Mouse (Mus musculus) intestine, embryonic 14.5 days (tissue): ENCODE data around the gene Txlnb. TPM values are rescaled to one million over a fixed set of nuclear protein-coding genes. Genes with fewer than 3 reads are reported as not detected.
A peak's percentile ranks its signal among the peaks of the same experiment; 100 is the strongest.

Source experiments
- ATAC-seq: fragments of 200-750 bp; cut with Nextera tagmentation; replicated peaks from 2 replicates; pipeline ENCODE4 v1.8.0; 2017; ENCODE audit warnings: low read depth, moderate number of reproducible peaks, moderate TSS enrichment, moderate library complexity; ENCODE audit not compliant: low FRiP score, low TSS enrichment
- DNase-seq: peaks from one replicate; pipeline ENCODE4 v3.0.0-alpha.2; 2018; ENCODE audit warnings: low spot score
- H3K27ac ChIP-seq: fragments of 300-500 bp; sonication (generic); 2 replicates; pipeline ENCODE4 v1.5.1; 2014; ENCODE audit warnings: low read depth, mild to moderate bottlenecking, control low read depth
- H3K27me3 ChIP-seq: fragments of 300-500 bp; sonication (generic); replicated peaks from 2 replicates; pipeline ENCODE4 v1.6.1; 2014; ENCODE audit warnings: low read length, control low read depth; ENCODE audit not compliant: control insufficient read depth, insufficient read depth
- H3K36me3 ChIP-seq: fragments of 300-500 bp; sonication (generic); 2 replicates; pipeline ENCODE4 v1.6.1; 2014; ENCODE audit warnings: low read length, control low read depth; ENCODE audit not compliant: control insufficient read depth, insufficient read depth
- H3K4me1 ChIP-seq: fragments of 300-500 bp; sonication (generic); replicated peaks from 2 replicates; pipeline ENCODE4 v1.6.1; 2014; ENCODE audit warnings: low read length, control low read depth, mixed read lengths; ENCODE audit not compliant: control insufficient read depth, insufficient read depth
- H3K4me2 ChIP-seq: fragments of 300-500 bp; sonication (generic); 2 replicates; pipeline ENCODE4 v1.6.1; 2014; ENCODE audit warnings: low read length
- H3K4me3 ChIP-seq: fragments of 300-500 bp; sonication (generic); 2 replicates; pipeline ENCODE4 v1.5.1; 2014; ENCODE audit warnings: low read depth, low read length, control low read depth, mixed read lengths
- H3K9ac ChIP-seq: fragments of 300-500 bp; sonication (generic); 2 replicates; pipeline ENCODE4 v1.6.1; 2014; ENCODE audit warnings: mild to moderate bottlenecking, low read length
- H3K9me3 ChIP-seq: fragments of 300-500 bp; sonication (generic); 2 replicates; pipeline ENCODE4 v1.6.1; 2016; ENCODE audit warnings: low read length, control low read depth; ENCODE audit not compliant: control insufficient read depth
- WGBS: fragments of 180-500 bp; shearing (Covaris S2); extraction: QIAGEN DNeasy Blood & Tissue Kit; methylation state at CpG from one replicate; pipeline ENCODE4 v1.1.7; 2014; 5-methylcytosine and 5-hydroxymethylcytosine counted together
- polyA plus RNA-seq: library from polyadenylated mRNA; unstranded; fragments of >200 nt; fragmentation: Nextera tagmentation; extraction: Ambion mirVana; gene quantifications from 2 replicates; pipeline ENCODE4 v1.2.1, GENCODE M21; 2014

Gene Txlnb
- polyA plus RNA-seq, 1 experiment from 2014 or later = 0.38 TPM

DNA sequence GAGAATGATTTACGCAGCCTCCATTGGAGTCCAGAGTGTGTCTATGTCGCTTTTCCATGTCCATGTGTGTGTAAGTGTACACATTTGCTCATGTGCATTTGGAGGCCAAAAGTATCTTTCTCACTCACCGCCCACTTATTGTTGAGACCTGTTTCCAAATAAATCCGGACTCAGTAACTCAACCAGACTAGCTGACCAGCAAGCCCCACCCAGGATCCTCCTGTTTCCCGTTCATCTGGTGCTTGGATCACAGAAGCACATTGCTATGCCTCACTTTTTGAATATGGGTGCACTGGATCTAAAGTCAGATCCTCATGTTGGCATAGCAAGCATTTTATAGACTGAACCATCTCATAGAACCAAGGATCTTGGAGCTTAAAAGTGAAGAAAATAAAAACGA lies 39.0 kb downstream of the Txlnb start:
- Histone ChIP-seq H3K9ac (no peak overlapping the region), H3K4me2 (no peak overlapping the region), H3K36me3 (no peaks in the 10 kb centered on the region), H3K4me1 (no peaks in the 10 kb centered on the region), H3K4me3 (no peak overlapping the region), H3K9me3 (no peaks in the 10 kb centered on the region), H3K27ac (no peak overlapping the region), H3K27me3 (no peaks in the 10 kb centered on the region)
- 83% methylated on average over 6 of the region's 6 CpGs for WGBS
- ATAC-seq = no peak
- no peak for DNase-seq

DNA sequence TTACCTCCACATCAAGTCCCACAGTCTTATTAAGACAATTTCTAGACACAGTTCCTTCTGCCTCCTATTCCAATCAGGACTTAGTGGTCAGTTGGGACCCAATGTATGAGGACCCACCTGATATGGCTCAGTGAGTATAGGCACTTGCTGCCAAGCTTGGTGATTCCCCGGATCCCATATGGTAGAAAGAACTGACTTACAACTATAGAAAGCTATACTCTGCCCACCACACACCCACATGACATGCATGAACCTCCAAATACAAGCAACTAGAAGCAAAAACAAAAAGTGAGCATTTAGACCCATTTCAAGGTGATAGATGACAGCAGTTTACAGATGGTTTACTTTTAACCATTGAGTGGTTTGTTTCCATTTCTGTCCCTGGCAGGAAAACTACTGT lies 40.2 kb downstream of the Txlnb start:
- Histone ChIP-seq H3K27me3 (no peaks in the 10 kb centered on the region), H3K4me2 (no peak overlapping the region), H3K9ac (no peak overlapping the region), H3K9me3 (no peaks in the 10 kb centered on the region), H3K36me3 (no peaks in the 10 kb centered on the region), H3K4me3 (no peak overlapping the region), H3K27ac (no peak overlapping the region), H3K4me1 (no peaks in the 10 kb centered on the region)
- DNase-seq (no peak), ATAC-seq (no peak)
- WGBS = 92% methylated on average over 1 of the region's 1 CpGs

DNA sequence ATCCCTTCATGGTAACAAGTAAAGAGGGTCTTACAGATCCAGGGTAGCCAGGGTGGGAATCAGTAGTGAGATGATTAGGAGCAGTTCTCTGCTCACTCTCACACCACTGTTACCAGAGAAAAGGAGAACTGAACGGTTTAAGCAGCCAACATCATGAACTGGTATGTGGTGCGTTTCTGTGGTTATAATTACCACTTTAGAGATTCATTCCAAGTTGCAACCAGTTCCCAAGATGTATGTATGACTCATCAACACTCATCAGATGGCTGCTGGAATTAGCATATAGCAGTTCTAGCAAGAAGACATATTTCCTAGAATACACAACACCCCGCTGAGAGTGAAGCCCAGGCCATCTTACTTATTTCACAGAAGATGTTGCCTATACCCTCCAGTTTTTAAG lies 46.0 kb downstream of the Txlnb start:
- no peaks in the 10 kb centered on the region for H3K9me3 ChIP-seq
- H3K9ac ChIP-seq = no peak overlapping the region
- H3K36me3 ChIP-seq = no peaks in the 10 kb centered on the region
- no peak overlapping the region for H3K27ac ChIP-seq
- H3K4me1 ChIP-seq = no peaks in the 10 kb centered on the region
- no peak overlapping the region for H3K4me3 ChIP-seq
- DNase-seq = no peak
- H3K4me2 ChIP-seq = no peak overlapping the region
- ATAC-seq = no peak
- WGBS = 91% methylated on average over 3 of the region's 3 CpGs
- H3K27me3 ChIP-seq = no peaks in the 10 kb centered on the region

DNA sequence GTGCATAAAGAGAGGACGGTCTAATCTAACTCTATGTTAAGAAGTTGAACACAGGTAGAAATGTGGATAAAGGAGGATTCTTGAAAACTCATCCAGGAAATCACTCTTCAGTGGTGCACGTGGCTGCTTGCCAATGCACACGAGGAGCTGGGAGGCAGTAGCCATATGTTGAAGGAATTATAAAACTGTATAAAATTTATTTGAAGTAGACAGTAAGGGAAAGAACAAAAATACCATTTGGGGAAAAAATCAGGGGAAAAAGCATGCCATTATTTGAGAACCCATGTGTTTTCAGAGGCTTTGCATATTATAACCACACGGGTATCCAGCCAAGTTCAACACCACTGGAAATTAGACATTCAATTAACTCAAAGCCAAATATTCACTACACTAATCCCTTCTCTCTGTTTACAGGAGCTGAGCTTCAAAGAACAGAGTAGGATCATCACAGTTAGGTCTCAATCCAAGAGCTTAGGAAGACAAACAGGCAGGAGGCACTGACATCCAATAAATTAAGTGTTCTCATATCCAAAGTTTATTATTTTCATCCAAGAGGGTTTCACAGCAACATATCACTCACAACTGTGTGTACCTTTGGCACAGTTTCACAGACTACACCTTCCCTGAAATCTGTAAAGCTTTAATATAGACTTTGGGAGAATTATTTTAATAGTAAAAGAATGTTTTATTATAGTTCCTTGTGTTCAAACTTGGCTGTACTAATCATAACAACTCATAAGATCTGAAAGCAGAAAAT lies 48.9 kb downstream of the Txlnb start:
- no peak overlapping the region for H3K27ac ChIP-seq

DNA sequence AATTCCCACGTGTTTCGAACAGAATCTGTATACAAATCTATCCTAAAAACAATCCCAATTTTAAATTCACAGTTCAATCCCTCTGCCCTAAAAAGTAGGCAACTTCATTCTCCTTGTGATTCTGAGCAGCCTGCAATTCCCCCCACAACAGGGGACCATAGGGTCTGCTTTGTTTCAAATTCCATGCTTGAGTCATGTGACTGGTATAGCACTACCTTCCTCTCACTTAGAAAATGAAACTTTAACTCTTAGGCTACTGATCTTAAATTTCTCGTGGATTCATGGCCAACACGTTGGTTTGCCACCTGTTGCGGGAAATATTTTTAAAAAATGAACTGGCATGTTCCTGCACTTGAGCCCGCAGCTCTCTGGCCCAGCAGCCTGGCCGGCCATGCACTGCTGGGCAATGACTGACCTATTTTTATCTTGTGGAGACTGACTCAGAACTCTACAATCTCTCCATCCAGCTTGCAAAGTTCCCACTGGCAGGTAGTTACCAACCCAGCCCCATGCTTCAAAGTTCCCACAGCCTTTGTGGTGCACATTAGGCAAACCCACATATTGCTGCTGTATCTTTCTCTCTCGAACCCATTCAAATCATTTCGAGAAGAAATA lies 61.7 kb downstream of the Txlnb start:
- Histone ChIP-seq H3K27me3 (no peaks in the 10 kb centered on the region), H3K4me3 (no peak overlapping the region), H3K4me1 (no peaks in the 10 kb centered on the region), H3K36me3 (no peaks in the 10 kb centered on the region), H3K9me3 (no peaks in the 10 kb centered on the region), H3K27ac (no peak overlapping the region), H3K9ac (no peak overlapping the region), H3K4me2 (no peak overlapping the region)
- ATAC-seq = no peak
- no peak for DNase-seq
- WGBS = 90% methylated on average over 9 of the region's 9 CpGs

More for the DNA sequence above, 48.9 kb downstream of the Txlnb start:
- Histone ChIP-seq H3K9me3 (no peaks in the 10 kb centered on the region), H3K27me3 (no peaks in the 10 kb centered on the region), H3K4me2 (no peak overlapping the region), H3K9ac (no peak overlapping the region), H3K4me3 (no peak overlapping the region), H3K36me3 (no peaks in the 10 kb centered on the region), H3K4me1 (no peaks in the 10 kb centered on the region)
- DNase-seq (no peak), ATAC-seq (no peak)
- 57% methylated on average over 4 of the region's 4 CpGs for WGBS

DNA sequence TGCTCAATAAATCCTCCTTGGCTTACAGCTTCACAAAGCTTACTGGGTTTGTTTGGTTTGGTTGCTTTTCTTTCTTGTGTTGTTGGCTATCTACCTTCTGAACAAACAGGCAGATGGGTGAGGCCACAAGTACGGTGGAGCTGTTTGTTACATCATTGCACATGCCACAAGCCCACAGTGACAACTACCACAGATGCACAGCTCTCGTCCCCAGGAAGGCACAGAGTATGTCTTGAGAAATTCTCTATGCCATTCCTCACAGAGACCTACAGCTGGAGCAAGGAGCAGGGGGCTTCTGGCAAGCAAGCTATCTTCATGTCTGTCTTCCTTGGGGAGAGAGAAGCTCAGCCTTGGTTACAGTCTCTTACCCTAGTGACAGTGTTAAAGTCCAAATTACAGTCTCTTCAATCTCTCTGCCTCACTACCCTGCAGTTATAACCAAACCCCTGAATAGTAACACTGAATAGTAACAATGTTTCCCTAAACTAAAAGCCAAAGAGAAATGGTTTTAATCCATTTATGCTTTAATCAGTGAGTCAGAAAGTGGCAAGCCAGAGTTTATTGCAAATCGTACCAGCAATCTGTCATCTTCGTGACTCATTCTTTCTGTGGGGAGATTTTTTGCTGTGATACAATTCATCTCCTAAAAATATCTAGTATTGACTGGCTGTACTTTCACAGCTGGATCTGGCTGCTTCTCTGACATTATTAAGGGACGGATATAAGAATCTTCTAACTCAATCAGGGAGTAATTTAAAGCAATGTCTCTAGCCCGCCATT lies 64.9 kb downstream of the Txlnb start:
- Histone ChIP-seq H3K4me3 (no peak overlapping the region), H3K4me1 (no peaks in the 10 kb centered on the region), H3K36me3 (no peaks in the 10 kb centered on the region), H3K4me2 (no peak overlapping the region), H3K27ac (no peak overlapping the region), H3K9me3 (no peaks in the 10 kb centered on the region), H3K9ac (no peak overlapping the region), H3K27me3 (no peaks in the 10 kb centered on the region)
- WGBS = 69% methylated on average over 6 of the region's 6 CpGs
- no peak for ATAC-seq
- DNase-seq = no peak

DNA sequence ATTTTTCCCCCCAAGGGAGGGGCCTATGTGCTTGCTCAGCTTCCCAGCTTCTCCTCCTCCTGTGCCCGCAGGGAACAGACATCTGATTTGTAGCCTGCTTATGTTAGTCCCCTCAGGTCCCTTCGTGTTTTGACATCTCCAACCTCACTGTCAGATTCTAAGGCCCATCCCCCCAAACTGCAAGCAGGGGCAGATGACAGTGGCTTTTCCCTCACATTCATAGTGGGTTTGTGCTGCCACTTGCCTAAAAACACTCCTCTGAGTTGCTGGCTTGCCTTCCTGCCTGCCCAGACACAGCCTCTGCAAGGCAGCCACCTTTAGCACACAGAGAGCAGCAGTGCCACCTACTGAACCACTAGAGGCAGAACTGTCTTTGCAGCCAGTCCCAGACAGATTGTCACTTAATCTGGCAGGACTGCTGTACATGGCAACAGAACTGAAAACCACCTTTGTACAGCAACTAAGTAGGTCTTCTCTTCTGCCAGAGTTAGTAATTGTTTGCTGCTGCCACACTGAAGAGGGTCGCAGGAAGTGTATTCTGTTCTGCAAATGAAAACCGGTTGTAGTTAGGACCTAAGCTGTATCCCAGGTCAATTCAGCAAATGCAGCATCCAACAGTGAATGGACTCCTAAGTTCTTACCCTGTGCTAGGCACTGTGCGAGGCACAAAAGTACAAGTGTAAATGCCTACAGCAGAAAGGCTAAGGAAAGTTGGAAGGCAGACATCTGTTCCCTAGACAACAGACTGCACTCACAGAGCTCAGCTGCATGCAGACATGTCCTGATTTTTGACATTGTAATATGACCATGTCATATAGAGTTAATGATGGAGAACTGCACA lies 74.0 kb downstream of the Txlnb start:
- H3K27me3 ChIP-seq = no peaks in the 10 kb centered on the region
- no peaks in the 10 kb centered on the region for H3K36me3 ChIP-seq
- no peaks in the 10 kb centered on the region for H3K9me3 ChIP-seq
- H3K4me2 ChIP-seq = no peak overlapping the region
- ATAC-seq (peak; percentile 75; the same call in 1 of the 2 replicates), DNase-seq (peak; percentile 56)
- H3K27ac ChIP-seq = no peak overlapping the region
- H3K4me1 ChIP-seq = no peaks in the 10 kb centered on the region
- WGBS = 27% methylated on average over 5 of the region's 5 CpGs
- no peak overlapping the region for H3K4me3 ChIP-seq
- no peak overlapping the region for H3K9ac ChIP-seq
